Mouse (Mus musculus) layer of hippocampus, adult 9-11 months (tissue): ENCODE results near the gene Trabd.

Experiments
- DNase-seq: peaks from one replicate; pipeline ENCODE4 v3.0.0; 2022

The Trabd gene

GRCm38 (mm10) chr15:89128382-89129350 lies 53.7 kb downstream of the Trabd start, which contains the start of gene Hdac10:
Gene Hdac10 (minus strand): TSS chr15:89128700.
- DNase-seq: peak; percentile 79

DNA sequence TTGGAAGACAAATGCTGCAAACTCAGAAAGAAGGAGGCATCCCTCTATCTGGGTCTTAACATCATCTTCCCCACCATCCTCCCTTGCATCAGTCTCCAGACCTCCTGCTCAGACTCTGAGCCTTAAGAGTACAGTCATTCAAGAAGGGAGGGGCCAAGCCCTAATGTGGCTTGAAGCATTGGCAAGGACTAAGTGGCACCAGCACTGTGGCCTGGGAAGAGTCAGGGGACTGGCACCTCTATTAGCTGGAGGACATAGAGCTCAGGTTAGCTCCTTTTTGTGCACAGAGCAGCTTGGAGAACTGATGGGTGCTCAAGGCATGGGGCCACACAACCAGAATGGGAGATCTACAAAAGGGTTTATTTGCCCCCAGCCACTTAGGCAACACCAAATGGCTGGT lies 55.3 kb downstream of the Trabd start:
- no peak for DNase-seq

DNA sequence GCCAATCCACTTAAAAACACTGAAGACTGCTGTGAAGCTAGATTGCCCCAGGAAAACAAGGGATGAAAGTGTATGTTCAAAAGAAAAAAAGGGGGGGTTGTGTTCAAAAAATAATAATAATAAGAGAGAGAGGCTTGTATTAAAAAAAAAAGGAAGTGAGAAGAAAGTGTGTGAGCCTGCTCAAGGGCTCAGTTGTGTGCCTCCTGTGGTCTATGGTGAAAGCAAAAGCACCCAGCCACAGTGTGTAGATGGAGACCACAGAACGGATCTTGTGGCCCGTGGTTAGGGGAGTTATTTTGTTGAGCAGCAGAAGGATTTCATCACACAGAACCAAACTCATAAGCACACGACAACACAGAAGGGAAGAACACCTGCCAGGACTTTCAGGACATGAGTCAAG lies 56.4 kb downstream of the Trabd start:
- no peak for DNase-seq
